Mouse (Mus musculus): Measurements from ENCODE around the gene Sugp2. TPM values are rescaled to one million over a fixed set of nuclear protein-coding genes. Genes with fewer than 3 reads are reported as not detected.

The Sugp2 gene
- polyA plus RNA-seq, 1 experiment from 2014 or later = 82.9 TPM

- 50% methylated on average over 6 of the region's 6 CpGs for WGBS
- no peak for ATAC-seq (ENCODE audit: low FRiP score)
- H3K4me1 ChIP-seq = no peaks in the 10 kb centered on the region
- peaks cover 36% of the 10 kb centered on the region for H3K36me3 ChIP-seq (replicated peaks)
- H3K4me3 ChIP-seq (replicated peaks) = no peak overlapping the region
- no peaks in the 10 kb centered on the region for H3K27me3 ChIP-seq
- no peaks in the 10 kb centered on the region for H3K9me3 ChIP-seq
- no peak overlapping the region for H3K9ac ChIP-seq
- H3K4me2 ChIP-seq = no peak overlapping the region
- H3K27ac ChIP-seq = no peak overlapping the region
Measured at GRCm38 (mm10) chr8:70223341-70223740, 10.7 kb upstream of the Sugp2 start.

DNA sequence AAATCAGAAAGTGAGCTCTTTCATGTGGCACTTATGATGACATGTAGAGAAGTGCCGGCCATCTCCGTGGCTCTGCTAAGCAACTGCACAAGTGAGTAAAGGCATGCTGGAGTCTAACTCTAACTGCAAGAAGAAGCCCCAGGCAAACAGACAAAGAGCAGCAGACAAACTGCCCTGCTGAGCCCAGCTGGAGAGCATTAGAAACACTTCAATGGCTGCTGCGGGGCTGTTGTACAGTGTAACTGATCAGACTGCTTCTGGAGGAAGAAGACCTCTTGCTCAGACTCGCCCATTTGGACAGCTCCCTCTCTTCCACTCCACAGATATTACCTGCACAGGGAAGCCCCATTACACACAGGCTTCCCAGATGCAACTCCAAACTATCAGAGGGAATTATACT, 6.0 kb upstream of the Sugp2 start:
- Histone ChIP-seq H3K27ac (no peak overlapping the region), H3K36me3 (replicated peaks) (peaks cover 49% of the 10 kb centered on the region), H3K4me2 (no peak overlapping the region), H3K4me3 (replicated peaks) (no peak overlapping the region), H3K9me3 (no peaks in the 10 kb centered on the region), H3K9ac (no peak overlapping the region), H3K27me3 (no peaks in the 10 kb centered on the region), H3K4me1 (peaks cover 4% of the 10 kb centered on the region)
- whole genome bisulfite sequencing = 24% methylated on average over 4 of the region's 4 CpGs
- no peak for ATAC-seq (ENCODE audit: low FRiP score)

GRCm38 (mm10) chr8:70230837-70231236, 3.2 kb upstream of the Sugp2 start:
- H3K27ac ChIP-seq = no peak overlapping the region
- H3K36me3 ChIP-seq (replicated peaks) = peaks cover 24% of the 10 kb centered on the region
- peaks cover 18% of the 10 kb centered on the region for H3K4me1 ChIP-seq
- H3K27me3 ChIP-seq = no peaks in the 10 kb centered on the region
- no peaks in the 10 kb centered on the region for H3K9me3 ChIP-seq
- H3K9ac ChIP-seq = no peak overlapping the region
- H3K4me2 ChIP-seq = no peak overlapping the region
- ATAC-seq (ENCODE audit: low FRiP score) = no peak
- WGBS = 92% methylated on average over 9 of the region's 9 CpGs
- no peak overlapping the region for H3K4me3 ChIP-seq (replicated peaks)

GRCm38 (mm10) chr8:70233606-70234005, 420 bp upstream of the Sugp2 start:
- peak; percentile 31 for ATAC-seq (ENCODE audit: low FRiP score)
- H3K36me3 ChIP-seq (replicated peaks) = peaks cover 46% of the 10 kb centered on the region
- H3K27ac ChIP-seq = no peak overlapping the region; the same call in 1 of the 2 replicates
- H3K27me3 ChIP-seq = no peaks in the 10 kb centered on the region
- 9% methylated on average over 13 of the region's 13 CpGs for WGBS
- peaks cover 23% of the 10 kb centered on the region for H3K4me1 ChIP-seq
- peak overlapping the region; percentile 77 for H3K4me3 ChIP-seq (replicated peaks)
- H3K9me3 ChIP-seq = no peaks in the 10 kb centered on the region
- H3K9ac ChIP-seq = peak overlapping the region; percentile 80
- H3K4me2 ChIP-seq = peak overlapping the region; percentile 87

GRCm38 (mm10) chr8:70234781-70235128, 729 bp downstream of the Sugp2 start:
- no peaks in the 10 kb centered on the region for H3K9me3 ChIP-seq
- peak overlapping the region; percentile 87 for H3K4me2 ChIP-seq
- H3K36me3 ChIP-seq (replicated peaks) = peaks cover 46% of the 10 kb centered on the region
- no peak for ATAC-seq (ENCODE audit: low FRiP score)
- no peaks in the 10 kb centered on the region for H3K27me3 ChIP-seq
- H3K27ac ChIP-seq = peak overlapping the region; percentile 86
- under 1% methylated on average over 15 of the region's 15 CpGs for WGBS
- H3K4me3 ChIP-seq (replicated peaks) = peak overlapping the region; percentile 77
- H3K9ac ChIP-seq = peak overlapping the region; percentile 80
- H3K4me1 ChIP-seq = peaks cover 23% of the 10 kb centered on the region

GRCm38 (mm10) chr8:70237842-70238241, 3.8 kb downstream of the Sugp2 start:
- peaks cover 62% of the 10 kb centered on the region for H3K36me3 ChIP-seq (replicated peaks)
- H3K9ac ChIP-seq = no peak overlapping the region
- no peak for ATAC-seq (ENCODE audit: low FRiP score)
- no peak overlapping the region for H3K27ac ChIP-seq
- H3K4me1 ChIP-seq = peaks cover 21% of the 10 kb centered on the region
- no peak overlapping the region for H3K4me2 ChIP-seq
- H3K27me3 ChIP-seq = no peaks in the 10 kb centered on the region
- H3K9me3 ChIP-seq = no peaks in the 10 kb centered on the region
- H3K4me3 ChIP-seq (replicated peaks) = no peak overlapping the region
- WGBS = 92% methylated on average over 2 of the region's 2 CpGs

DNA sequence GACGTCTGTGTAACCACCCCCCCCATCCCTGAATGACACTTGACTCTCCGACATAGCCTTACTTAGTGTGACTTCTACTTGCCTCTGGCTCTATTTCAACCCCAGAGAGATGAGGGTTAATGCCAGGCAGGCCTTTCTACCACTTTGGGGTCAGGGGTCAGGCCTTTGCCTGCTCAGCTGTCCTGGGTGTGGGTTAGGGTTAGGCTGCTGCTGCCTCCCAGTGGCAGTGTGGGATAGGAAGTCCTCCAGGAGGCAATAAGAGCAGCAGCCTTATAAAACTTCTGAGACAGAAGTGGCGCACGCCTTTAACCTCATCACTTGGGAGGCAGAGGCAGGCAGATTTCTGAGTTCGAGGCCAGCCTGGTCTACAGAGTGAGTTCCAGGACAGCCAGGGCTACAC, 6.6 kb downstream of the Sugp2 start:
- Histone ChIP-seq H3K27me3 (no peaks in the 10 kb centered on the region), H3K4me1 (peaks cover 11% of the 10 kb centered on the region), H3K27ac (no peak overlapping the region), H3K4me2 (no peak overlapping the region), H3K4me3 (replicated peaks) (no peak overlapping the region), H3K36me3 (replicated peaks) (peaks cover 87% of the 10 kb centered on the region), H3K9ac (no peak overlapping the region), H3K9me3 (no peaks in the 10 kb centered on the region)
- ATAC-seq (ENCODE audit: low FRiP score) = no peak
- WGBS = 93% methylated on average over 5 of the region's 5 CpGs

GRCm38 (mm10) chr8:70246622-70247021, 12.6 kb downstream of the Sugp2 start:
- no peak for ATAC-seq (ENCODE audit: low FRiP score)
- H3K4me3 ChIP-seq (replicated peaks) = no peak overlapping the region
- H3K4me1 ChIP-seq = peaks cover 9% of the 10 kb centered on the region
- H3K9ac ChIP-seq = no peak overlapping the region
- no peak overlapping the region for H3K4me2 ChIP-seq
- no peaks in the 10 kb centered on the region for H3K27me3 ChIP-seq
- 93% methylated on average over 6 of the region's 6 CpGs for WGBS
- H3K36me3 ChIP-seq (replicated peaks) = peaks cover 95% of the 10 kb centered on the region
- no peaks in the 10 kb centered on the region for H3K9me3 ChIP-seq
- H3K27ac ChIP-seq = no peak overlapping the region

- Histone ChIP-seq H3K4me2 (no peak overlapping the region), H3K9ac (no peak overlapping the region), H3K27ac (no peak overlapping the region), H3K27me3 (no peaks in the 10 kb centered on the region), H3K4me1 (peaks cover 9% of the 10 kb centered on the region), H3K9me3 (no peaks in the 10 kb centered on the region), H3K36me3 (replicated peaks) (peaks cover 95% of the 10 kb centered on the region), H3K4me3 (replicated peaks) (no peak overlapping the region)
- WGBS = 84% methylated on average over 3 of the region's 3 CpGs
- ATAC-seq (ENCODE audit: low FRiP score) = no peak
Measured at GRCm38 (mm10) chr8:70247841-70248240, 13.8 kb downstream of the Sugp2 start.

DNA sequence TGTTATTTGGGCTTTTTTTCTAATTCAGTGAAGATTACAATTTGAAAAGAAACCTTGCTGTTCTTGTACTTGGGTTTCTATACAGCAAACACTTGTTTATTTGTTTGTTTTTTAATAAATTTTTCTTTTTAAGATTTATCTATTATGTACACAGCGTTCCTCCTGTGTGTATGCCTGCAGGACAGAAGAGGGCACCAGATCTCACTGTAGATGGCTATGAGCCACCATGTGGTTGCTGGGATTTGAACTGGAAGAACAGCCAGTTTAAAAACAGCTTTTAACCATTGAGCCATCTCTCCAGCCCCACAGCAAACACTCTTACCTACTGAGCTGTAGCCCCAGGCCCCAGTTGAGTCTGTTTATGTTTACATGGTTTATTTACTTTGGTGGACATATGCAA, 20.6 kb downstream of the Sugp2 start:
- Histone ChIP-seq H3K9ac (no peak overlapping the region), H3K9me3 (no peaks in the 10 kb centered on the region), H3K27me3 (no peaks in the 10 kb centered on the region), H3K27ac (no peak overlapping the region), H3K4me2 (no peak overlapping the region), H3K4me1 (no peaks in the 10 kb centered on the region), H3K4me3 (replicated peaks) (no peak overlapping the region), H3K36me3 (replicated peaks) (peaks cover 99% of the 10 kb centered on the region)
- no peak for ATAC-seq (ENCODE audit: low FRiP score)
- WGBS = 83% methylated on average over 1 of the region's 1 CpGs

DNA sequence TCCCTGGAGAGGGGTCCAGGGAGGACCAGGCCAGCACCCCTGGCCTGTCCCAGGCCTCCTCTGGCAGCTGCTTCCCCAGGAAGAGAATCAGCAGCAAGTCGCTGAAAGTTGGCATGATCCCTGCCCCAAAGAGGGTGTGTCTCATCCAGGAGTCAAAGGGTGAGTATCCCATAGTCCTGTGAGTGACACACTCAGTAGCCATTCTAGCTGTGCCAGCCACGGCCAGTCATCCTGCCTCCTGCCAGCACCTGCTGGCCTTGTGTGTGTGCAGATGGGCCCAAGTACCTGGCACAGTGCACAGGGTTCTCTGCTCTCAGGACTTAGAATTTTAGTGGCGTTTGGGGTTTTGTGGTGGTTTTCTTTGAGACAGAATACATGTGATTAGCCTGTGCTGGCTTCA, 23.4 kb downstream of the Sugp2 start:
- Histone ChIP-seq H3K4me2 (no peak overlapping the region), H3K4me1 (no peaks in the 10 kb centered on the region), H3K27me3 (no peaks in the 10 kb centered on the region), H3K9me3 (no peaks in the 10 kb centered on the region), H3K36me3 (replicated peaks) (peaks cover 99% of the 10 kb centered on the region), H3K9ac (no peak overlapping the region), H3K27ac (no peak overlapping the region), H3K4me3 (replicated peaks) (no peak overlapping the region)
- WGBS = 96% methylated on average over 3 of the region's 3 CpGs
- no peak for ATAC-seq (ENCODE audit: low FRiP score)

GRCm38 (mm10) chr8:70258600-70258999, 24.6 kb downstream of the Sugp2 start:
- no peaks in the 10 kb centered on the region for H3K4me1 ChIP-seq
- no peak overlapping the region for H3K4me3 ChIP-seq (replicated peaks)
- no peak overlapping the region for H3K27ac ChIP-seq
- no peak overlapping the region for H3K4me2 ChIP-seq
- no peak for ATAC-seq (ENCODE audit: low FRiP score)
- H3K9ac ChIP-seq = no peak overlapping the region
- 95% methylated on average over 5 of the region's 5 CpGs for WGBS
- H3K27me3 ChIP-seq = no peaks in the 10 kb centered on the region
- peaks cover 99% of the 10 kb centered on the region for H3K36me3 ChIP-seq (replicated peaks)
- no peaks in the 10 kb centered on the region for H3K9me3 ChIP-seq

GRCm38 (mm10) chr8:70259043-70259442, 25.0 kb downstream of the Sugp2 start:
- no peaks in the 10 kb centered on the region for H3K9me3 ChIP-seq
- no peak overlapping the region for H3K27ac ChIP-seq
- no peaks in the 10 kb centered on the region for H3K4me1 ChIP-seq
- no peak for ATAC-seq (ENCODE audit: low FRiP score)
- no peak overlapping the region for H3K4me2 ChIP-seq
- peaks cover 99% of the 10 kb centered on the region for H3K36me3 ChIP-seq (replicated peaks)
- no peaks in the 10 kb centered on the region for H3K27me3 ChIP-seq
- no peak overlapping the region for H3K4me3 ChIP-seq (replicated peaks)
- 93% methylated on average over 2 of the region's 2 CpGs for WGBS
- no peak overlapping the region for H3K9ac ChIP-seq

DNA sequence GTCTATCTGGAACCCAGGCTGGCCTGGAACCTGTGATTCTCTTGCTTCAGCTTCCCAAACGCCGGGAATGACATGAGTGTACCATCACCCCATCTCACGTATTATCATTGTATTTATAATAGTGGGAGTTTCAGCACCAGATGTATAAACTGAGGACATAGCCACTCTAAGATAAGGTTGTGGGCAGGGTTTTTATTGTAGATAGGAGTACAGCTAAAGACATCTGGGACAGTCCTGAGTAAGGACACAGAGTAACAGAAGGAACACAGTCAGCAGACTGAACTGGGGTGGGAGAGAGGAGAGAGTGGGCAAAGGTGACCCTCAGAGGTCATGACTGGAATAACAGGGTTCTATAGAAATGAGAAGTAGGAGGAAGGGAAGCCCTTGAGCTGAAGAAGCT, 33.6 kb downstream of the Sugp2 start:
- ATAC-seq (ENCODE audit: low FRiP score) = no peak
- 89% methylated on average over 3 of the region's 3 CpGs for WGBS

More for the DNA sequence above, 33.6 kb downstream of the Sugp2 start:
- Histone ChIP-seq H3K4me1 (no peaks in the 10 kb centered on the region), H3K27me3 (no peaks in the 10 kb centered on the region), H3K9me3 (no peaks in the 10 kb centered on the region), H3K4me3 (replicated peaks) (no peak overlapping the region), H3K27ac (no peak overlapping the region), H3K4me2 (no peak overlapping the region), H3K36me3 (replicated peaks) (peaks cover 34% of the 10 kb centered on the region), H3K9ac (no peak overlapping the region)
